Mouse (Mus musculus) myocyte (in vitro differentiated cells): ENCODE measurements around the gene Mipol1.

Experiments used
- CEBPB ChIP-seq: IDR thresholded peaks from 2 replicates; pipeline ENCODE4 v1.6.1; 2011; ENCODE audit warnings: mild to moderate bottlenecking, moderate library complexity; ENCODE audit not compliant: poor library complexity, insufficient read depth, severe bottlenecking
- E2F4 ChIP-seq: IDR thresholded peaks from one replicate; pipeline ENCODE4 v1.6.1; 2011; ENCODE audit warnings: mild to moderate bottlenecking, control low read depth, moderate library complexity; ENCODE audit not compliant: insufficient read depth
- POLR2A ChIP-seq: IDR thresholded peaks from one replicate; pipeline ENCODE4 v1.6.1; 2011; ENCODE audit warnings: low read depth, mild to moderate bottlenecking, control low read depth, moderate library complexity; ENCODE audit not compliant: insufficient read length
- POLR2AphosphoS2 ChIP-seq: IDR thresholded peaks from one replicate; pipeline ENCODE4 v1.6.1; 2011; ENCODE audit warnings: low read depth, control low read depth; ENCODE audit not compliant: insufficient read length
- SRF ChIP-seq: IDR thresholded peaks from one replicate; pipeline ENCODE4 v1.6.1; 2011; ENCODE audit warnings: low read depth; ENCODE audit not compliant: control insufficient read depth, insufficient read length
- TCF12 ChIP-seq: IDR thresholded peaks from one replicate; pipeline ENCODE4 v1.6.1; 2011; ENCODE audit warnings: mild to moderate bottlenecking, control low read depth; ENCODE audit not compliant: poor library complexity, insufficient read depth, severe bottlenecking

- TF ChIP-seq CEBPB, result no peak
- TF ChIP-seq POLR2A, result no peak
- TF ChIP-seq SRF, result no peak
- no peak for TF ChIP-seq E2F4
- no peak for TF ChIP-seq TCF12
- no peak for TF ChIP-seq POLR2AphosphoS2
Measured at GRCm38 (mm10) chr12:57476876-57477275, 246.6 kb downstream of the Mipol1 start.
